Mouse (Mus musculus) CH12.LX (cell line): ENCODE measurements around the gene AC170998.1. TPM values are rescaled to one million over a fixed set of nuclear protein-coding genes. Genes with fewer than 3 reads are reported as not detected.

Experiments
- DNase-seq: peaks from one replicate; pipeline ENCODE4 v3.0.0-alpha.2; 2013; ENCODE audit errors: extremely low read depth
- H3K27ac ChIP-seq: 2 replicates; pipeline ENCODE4 v1.5.1; 2012; ENCODE audit warnings: low read depth, mild to moderate bottlenecking, control low read depth, moderate library complexity; ENCODE audit not compliant: insufficient read depth
- H3K27me3 ChIP-seq: replicated peaks from 2 replicates; pipeline ENCODE3; 2012; ENCODE audit warnings: inconsistent platforms
- H3K36me3 ChIP-seq, 2 experiments: replicated peaks in 1 of 2; 2 replicates each; pipeline versions ENCODE3 to v1.6.1; 2012; ENCODE audit warnings: inconsistent platforms in 1 of 2, low read length in 1 of 2, mild to moderate bottlenecking in 1 of 2, mixed read lengths in 1 of 2, moderate library complexity in 1 of 2; ENCODE audit not compliant: control insufficient read depth in 1 of 2, insufficient read depth in 1 of 2
- H3K4me1 ChIP-seq, 2 experiments: 2 replicates each; pipeline ENCODE4 v1.6.1; 2012; ENCODE audit warnings: inconsistent platforms in 1 of 2, moderate library complexity in 1 of 2; ENCODE audit not compliant: insufficient read depth in 2 of 2, control insufficient read depth in 1 of 2
- H3K4me2 ChIP-seq: 2 replicates; pipeline ENCODE4 v1.6.1; 2012; ENCODE audit warnings: low read depth, mild to moderate bottlenecking, control low read depth; ENCODE audit not compliant: poor library complexity, insufficient read depth, severe bottlenecking
- H3K4me3 ChIP-seq, 3 experiments: fragments of 150-350 bp in 1 of 3; sonication (generic) in 1 of 3; replicated peaks in 1 of 3; 2 replicates each; pipeline versions ENCODE3 to v1.5.1; 2011 to 2012; ENCODE audit warnings: low read depth in 2 of 3, low read length in 2 of 3, mild to moderate bottlenecking in 2 of 3, moderate library complexity in 2 of 3, control low read depth in 1 of 3, improper control_type of control experiment in 1 of 3, inconsistent platforms in 1 of 3, mixed read lengths in 1 of 3; ENCODE audit not compliant: poor library complexity in 1 of 3
- H3K79me2 ChIP-seq: replicated peaks from 2 replicates; pipeline ENCODE4 v1.6.1; 2012; ENCODE audit warnings: mild to moderate bottlenecking, moderate library complexity; ENCODE audit not compliant: control insufficient read depth, poor library complexity, insufficient read depth, severe bottlenecking; ENCODE audit errors: extremely low read depth
- H3K9ac ChIP-seq: 2 replicates; pipeline ENCODE4 v1.6.1; 2012; ENCODE audit warnings: low read depth, mild to moderate bottlenecking, control low read depth, moderate library complexity; ENCODE audit not compliant: insufficient read depth
- H3K9me3 ChIP-seq: replicated peaks from 2 replicates; pipeline ENCODE3; 2012; ENCODE audit warnings: low read length, inconsistent platforms, mixed read lengths
- CHD1 ChIP-seq: IDR thresholded peaks from 2 replicates; pipeline ENCODE4 v1.6.1; 2012; ENCODE audit warnings: low read depth, low read length, improper control_type of control experiment, inconsistent platforms
- CHD2 ChIP-seq: IDR thresholded peaks from 2 replicates; pipeline ENCODE4 v1.6.1; 2011; ENCODE audit warnings: low read length, improper control_type of control experiment
- ELF1 ChIP-seq: IDR thresholded peaks from 2 replicates; pipeline ENCODE4 v1.6.1; 2014; ENCODE audit warnings: low read depth, mild to moderate bottlenecking, inconsistent platforms, low read length, improper control_type of control experiment
- GABPA ChIP-seq: IDR thresholded peaks from 2 replicates; pipeline ENCODE4 v1.6.1; 2012; ENCODE audit warnings: low read depth, low read length, improper control_type of control experiment, inconsistent platforms; ENCODE audit not compliant: insufficient replicate concordance
- HCFC1 ChIP-seq: IDR thresholded peaks from 2 replicates; pipeline ENCODE4 v1.6.1; 2012; ENCODE audit warnings: low read depth, mild to moderate bottlenecking, inconsistent platforms, low read length, improper control_type of control experiment
- JUN ChIP-seq: IDR thresholded peaks from 2 replicates; pipeline ENCODE4 v1.6.1; 2011; ENCODE audit warnings: low read depth, mild to moderate bottlenecking, low read length, improper control_type of control experiment, moderate library complexity; ENCODE audit not compliant: insufficient read depth
- JUND ChIP-seq: conservative IDR thresholded peaks from 2 replicates; pipeline ENCODE4 v1.6.1; 2011; ENCODE audit warnings: low read depth, low read length, improper control_type of control experiment
- MAX ChIP-seq: IDR thresholded peaks from 2 replicates; pipeline ENCODE4 v1.6.1; 2011; ENCODE audit warnings: low read length, improper control_type of control experiment
- MXI1 ChIP-seq: IDR thresholded peaks from 2 replicates; pipeline ENCODE4 v1.6.1; 2011; ENCODE audit warnings: mild to moderate bottlenecking, low read depth, low read length, improper control_type of control experiment
- NELFE ChIP-seq: IDR thresholded peaks from 2 replicates; pipeline ENCODE4 v1.6.1; 2011; ENCODE audit warnings: low read depth, low read length, improper control_type of control experiment
- NRF1 ChIP-seq: IDR thresholded peaks from 2 replicates; pipeline ENCODE4 v1.6.1; 2014; ENCODE audit warnings: low read depth, mild to moderate bottlenecking, inconsistent platforms, low read length, improper control_type of control experiment, moderate library complexity
- POLR2A ChIP-seq: IDR thresholded peaks from 2 replicates; pipeline ENCODE4 v1.6.1; 2011; ENCODE audit warnings: low read depth, mild to moderate bottlenecking, improper control_type of control experiment, low read length
- SIN3A ChIP-seq: IDR thresholded peaks from 2 replicates; pipeline ENCODE4 v1.6.1; 2012; ENCODE audit warnings: low read length, improper control_type of control experiment, inconsistent platforms
- TBP ChIP-seq: conservative IDR thresholded peaks from 2 replicates; pipeline ENCODE4 v1.6.1; 2011; ENCODE audit warnings: low read depth, low read length, improper control_type of control experiment
- ZC3H11A ChIP-seq: IDR thresholded peaks from 2 replicates; pipeline ENCODE4 v1.6.1; 2012; ENCODE audit warnings: low read depth, mild to moderate bottlenecking, inconsistent platforms, low read length, improper control_type of control experiment
- ZNF384 ChIP-seq: IDR thresholded peaks from 2 replicates; pipeline ENCODE4 v1.6.1; 2012; ENCODE audit warnings: low read depth, low read length, improper control_type of control experiment, inconsistent platforms
- dilution Hi-C: fragments of 300-500 bp; cut with MboI; formaldehyde crosslinking; loops from 2 replicates; pipeline ENCODE4 v1.14.3; 2020; ENCODE audit warnings: low sequenced_read_pairs; ENCODE audit not compliant: extremely low pct_unique_long_range_greater_than_20kb, extremely low pct_ligation_motif_present
- in situ Hi-C: fragments of 300-500 bp; cut with MboI; formaldehyde crosslinking; loops from 3 replicates; pipeline ENCODE4 v1.14.3; 2019; ENCODE audit warnings: low sequenced_read_pairs, low pct_ligation_motif_present, low pct_unique_long_range_greater_than_20kb, mixed read lengths
- polyA plus RNA-seq: library from polyadenylated mRNA; unstranded; fragments of >175 nt; gene quantifications from 2 replicates; pipeline ENCODE4 v1.2.1, GENCODE M21; 2012; ENCODE audit warnings: low read depth; ENCODE audit not compliant: insufficient read length
- total RNA-seq, 2 experiments: library from RNA; depleted of rRNA; stranded (reverse); fragments of 300-350 nt in 1 of 2; fragments of >200 nt in 1 of 2; gene quantifications; 2 replicates each; pipeline ENCODE4 v1.2.3; 2012 to 2014

Gene AC170998.1
- total and polyA plus RNA-seq, 3 experiments = 0.38 TPM; not detected in 2

GRCm38 (mm10) chr17:28692341-28692710, 33.6 kb upstream of the AC170998.1 start:
- Histone ChIP-seq H3K9me3 (no peaks in the 10 kb centered on the region), H3K4me2 (peak overlapping the region; percentile 70; the same call in 1 of the 2 replicates), H3K36me3 (peaks cover 0 to 27% of the 10 kb centered on the region in 2 experiments), H3K4me1 (peaks cover 3 to 43% of the 10 kb centered on the region in 2 experiments)
- TF ChIP-seq ELF1 (no peak), GABPA (no peak), MAX (no peak), SIN3A (0 out of 2 replicates have a peak, but pooled peaks have one; percentile 23), ZNF384 (no peak)
- TF ChIP-seq, all 38 proteins: peak for 1
- H3K27me3 ChIP-seq = no peaks in the 10 kb centered on the region
- DNase-seq = peak; percentile 70
- peak overlapping the region; percentile 90 for H3K9ac ChIP-seq
- H3K4me3 ChIP-seq = peak overlapping the region; percentile 86 to 100 (median 99)
- dilution Hi-C loops (no loop called here), in situ Hi-C loops (loop anchor here (10.0 kb wide), 1 partner anchor 202 kb away; no protein-coding TSS in a partner anchor)
- no peak overlapping the region for H3K27ac ChIP-seq
- peaks cover 28% of the 10 kb centered on the region; the same call in 1 of the 2 replicates for H3K79me2 ChIP-seq

- Histone ChIP-seq H3K9me3 (no peaks in the 10 kb centered on the region), H3K9ac (peak overlapping the region; percentile 90; the same call in 1 of the 2 replicates), H3K4me2 (no peak overlapping the region), H3K27ac (no peak overlapping the region), H3K79me2 (peaks cover 28% of the 10 kb centered on the region; the same call in 1 of the 2 replicates), H3K4me3 (no peak overlapping the region), H3K4me1 (peaks cover 10 to 51% of the 10 kb centered on the region in 2 experiments), H3K36me3 (peaks cover 0 to 27% of the 10 kb centered on the region in 2 experiments), H3K27me3 (no peaks in the 10 kb centered on the region)
- in situ Hi-C loops = loop anchor here (10.0 kb wide), 1 partner anchor 202 kb away; no protein-coding TSS in a partner anchor
- DNase-seq = no peak
- dilution Hi-C loops = no loop called here
- no peak for TF ChIP-seq HCFC1
Observed at GRCm38 (mm10) chr17:28693086-28693485, 32.8 kb upstream of the AC170998.1 start.

- dilution Hi-C loops (no loop called here), in situ Hi-C loops (loop anchor here (10.0 kb wide), 1 partner anchor 201 kb away; no protein-coding TSS in a partner anchor)
- H3K4me3 ChIP-seq = no peak overlapping the region
- H3K27ac ChIP-seq = no peak overlapping the region
- no peaks in the 10 kb centered on the region for H3K9me3 ChIP-seq
- TF ChIP-seq MXI1 (no peak), TBP (no peak), NELFE (no peak), JUND (no peak), NRF1 (no peak), JUN (no peak), CHD2 (no peak), ZC3H11A (no peak), POLR2A (no peak), CHD1 (no peak)
- DNase-seq = no peak
- no peak overlapping the region for H3K9ac ChIP-seq
- H3K27me3 ChIP-seq = no peaks in the 10 kb centered on the region
- H3K36me3 ChIP-seq = peaks cover 0 to 29% of the 10 kb centered on the region in 2 experiments
- H3K79me2 ChIP-seq = peaks cover 36% of the 10 kb centered on the region
- no peak overlapping the region for H3K4me2 ChIP-seq
- H3K4me1 ChIP-seq = peaks cover 14 to 61% of the 10 kb centered on the region in 2 experiments
Observed at GRCm38 (mm10) chr17:28694078-28694477, 31.8 kb upstream of the AC170998.1 start.
